Comparison of ENCODE assay signal across 17 mouse cellular contexts in genomic region chr11:62268381-62268780, GRCm38 (mm10).
"Had no signal": no experiment of that assay in that cellular context is flagged by ENCODE, and none has a peak within 500 bp of the region (broad histone marks: within the 10 kb centered on the region; RNA-seq: fewer than 3 reads in every experiment).

No protein-coding gene starts in this region.

- H3K36me3 ChIP-seq: lung, embryonic 15.5 days; midbrain, embryonic 13.5 days; midbrain, embryonic 15.5 days; neural tube, embryonic 12.5 days; stomach, embryonic 15.5 days had no signal

- H3K9ac ChIP-seq: liver, postnatal 0 days; lung, embryonic 15.5 days; midbrain, embryonic 13.5 days; midbrain, embryonic 15.5 days; neural tube, embryonic 12.5 days; stomach, embryonic 15.5 days had no signal

- H3K9me3 ChIP-seq: lung, embryonic 15.5 days; midbrain, embryonic 13.5 days; midbrain, embryonic 15.5 days; neural tube, embryonic 12.5 days; stomach, embryonic 15.5 days had no signal

- H3K4me2 ChIP-seq: lung, embryonic 15.5 days; midbrain, embryonic 11.5 days; midbrain, embryonic 13.5 days; midbrain, embryonic 15.5 days; neural tube, embryonic 12.5 days; stomach, embryonic 15.5 days had no signal

- H3K27me3 ChIP-seq: lung, embryonic 15.5 days; midbrain, embryonic 13.5 days; midbrain, embryonic 15.5 days; neural tube, embryonic 12.5 days; stomach, embryonic 15.5 days had no signal

- DNase-seq: liver, postnatal 0 days; lung, adult 2 months; lung, postnatal 14 days; lung, postnatal 36 days; right cerebral cortex, postnatal 14 days; thymus, adult 2 months; thymus, postnatal 25 days; thymus, postnatal 4 days had no signal

- ATAC-seq: liver, postnatal 0 days; lung, postnatal 0 days; midbrain, embryonic 13.5 days; midbrain, embryonic 15.5 days had no signal

- H3K4me3 ChIP-seq: lung, embryonic 15.5 days; midbrain, embryonic 13.5 days; midbrain, embryonic 15.5 days; neural tube, embryonic 12.5 days; stomach, embryonic 15.5 days had no signal

- H3K27ac ChIP-seq: lung, embryonic 15.5 days; macrophage; midbrain, embryonic 13.5 days; midbrain, embryonic 15.5 days; neural tube, embryonic 12.5 days; stomach, embryonic 15.5 days; stomach, postnatal 0 days had no signal
